Mouse (Mus musculus) spleen, embryonic (tissue): ENCODE measurements around the gene Cyp2c29.
"Not testable (repeated sequence)": the region's sequence is repeated elsewhere in the genome, so short reads cannot be mapped to it uniquely, and the experiment has no call there.

Experiments
- CTCF ChIA-PET: fragments of 350-600 bp; sonication (Branson Sonifier 250); formaldehyde crosslinking; loops from one replicate; lab custom pipeline; 2022; lab: Charles Lee

The Cyp2c29 gene

DNA sequence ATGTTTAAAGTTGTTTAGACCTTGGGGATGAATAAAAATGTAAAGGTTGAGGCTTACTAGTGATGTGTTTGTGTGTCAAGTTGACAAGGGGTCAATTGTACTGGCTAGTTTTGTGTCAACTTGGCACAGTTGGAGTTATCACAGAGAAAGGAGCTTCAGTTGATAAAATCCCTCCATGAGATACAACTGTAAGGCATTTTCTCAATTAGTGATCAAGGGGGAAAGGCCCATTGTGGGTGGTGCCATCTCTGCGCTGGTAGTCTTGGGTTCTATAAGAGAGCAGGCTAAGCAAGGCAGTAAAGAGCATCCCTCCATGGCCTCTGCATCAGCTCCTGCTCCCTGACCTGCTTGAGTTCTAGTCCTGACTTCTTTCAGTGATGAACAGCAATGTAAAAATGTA, at the start of gene Cyp2c29:
Gene Cyp2c29 (plus strand): TSS at position 301 of the 400 bp plus-strand sequence.
- CTCF ChIA-PET, result not testable (repeated sequence)

DNA sequence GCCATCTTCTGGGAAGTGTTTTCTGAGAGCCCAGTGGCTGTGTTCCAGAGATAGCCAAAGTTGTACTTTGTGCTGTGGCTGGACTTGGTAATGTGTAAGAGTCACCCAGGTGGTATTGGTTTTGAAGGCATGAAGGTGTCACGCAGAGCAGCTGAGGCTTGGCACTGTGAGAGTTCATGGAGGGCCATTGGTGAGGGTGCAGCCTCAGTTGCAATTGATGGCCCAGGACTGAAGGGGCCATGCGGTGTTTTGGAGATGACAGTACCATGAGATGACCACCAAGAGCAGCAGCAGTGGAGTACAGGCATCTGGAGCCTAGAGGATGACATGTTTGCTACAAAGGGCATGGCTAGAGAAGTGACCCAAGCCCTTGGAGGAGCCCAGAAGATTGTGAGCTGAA, 2.2 kb upstream of the Cyp2c29 start:
- CTCF ChIA-PET, result not testable (repeated sequence)

GRCm38 (mm10) chr19:39282801-39283200, 13.6 kb downstream of the Cyp2c29 start:
- CTCF ChIA-PET, result no interaction called here

DNA sequence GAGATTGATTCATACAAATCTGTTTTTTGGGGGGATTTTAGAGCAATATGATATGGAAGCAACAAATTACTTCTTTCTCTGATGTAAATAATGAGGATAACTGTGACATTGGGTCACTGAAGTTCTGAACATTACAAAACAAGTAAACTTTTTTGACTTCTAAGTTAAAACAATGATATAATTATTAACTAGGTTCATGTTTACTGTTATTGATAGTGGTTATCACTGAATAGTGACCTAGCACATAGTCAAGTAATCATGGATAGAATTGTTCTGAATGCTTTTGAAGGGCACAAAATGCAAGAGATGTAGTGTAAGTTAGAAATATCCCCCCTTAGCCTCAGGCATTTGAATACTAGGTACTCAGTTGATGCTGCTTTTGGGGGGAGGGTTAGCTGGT, 16.4 kb downstream of the Cyp2c29 start:
- CTCF ChIA-PET, result no interaction called here

DNA sequence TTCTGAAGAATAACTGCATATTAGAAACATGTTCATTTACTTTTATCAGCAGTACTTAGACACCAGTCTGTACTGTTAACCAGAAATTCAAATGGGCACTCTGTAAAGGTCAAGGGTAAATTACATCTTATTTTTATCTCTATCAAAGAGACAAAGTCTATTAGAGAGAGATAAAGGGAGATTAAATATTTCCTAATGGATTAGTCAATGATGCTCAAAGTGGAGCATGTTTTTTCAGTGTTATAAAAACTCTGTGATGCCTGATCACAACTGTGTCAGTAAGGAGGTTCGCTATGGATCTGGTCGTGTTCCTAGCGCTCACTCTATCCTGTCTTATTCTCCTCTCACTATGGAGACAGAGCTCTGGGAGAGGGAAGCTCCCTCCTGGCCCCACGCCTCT, 17.6 kb downstream of the Cyp2c29 start:
- CTCF ChIA-PET, result no interaction called here

- CTCF ChIA-PET, result no interaction called here
These were observed 19.8 kb downstream of the Cyp2c29 start for GRCm38 (mm10) chr19:39288978-39289377.
